Mouse (Mus musculus): ENCODE measurements around the gene Ddx60.

DNA sequence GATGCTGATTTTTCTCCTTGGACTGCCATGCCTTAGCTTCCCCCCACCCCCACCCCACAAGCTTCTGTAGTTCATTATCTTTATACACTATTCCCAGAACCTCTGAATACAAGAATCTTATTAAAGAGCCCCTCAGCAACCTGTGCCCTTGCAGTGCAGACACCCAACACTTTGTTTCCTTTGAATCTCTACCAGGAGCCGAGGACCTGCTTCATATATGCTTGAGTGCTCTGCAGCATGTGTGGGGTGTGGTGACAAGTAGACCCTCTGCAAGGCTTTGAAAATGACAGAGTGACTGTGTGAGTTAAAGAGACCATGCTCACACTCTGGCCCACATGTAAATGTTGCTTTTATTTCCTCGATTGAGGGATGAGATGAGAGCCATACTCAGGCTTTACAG lies 9.7 kb downstream of the Ddx60 start:
- TF ChIP-seq NELFE (IDR thresholded peaks at IDR 0.05; ENCODE audit: low read depth, low read length) (no peak), CTCF (conservative IDR thresholded peaks at IDR 0.05 in 1 of 2, IDR thresholded peaks at IDR 0.05 in 1 of 2; ENCODE audit: low read depth in 2 of 2, low read length in 2 of 2) (no peak), TBP (conservative IDR thresholded peaks at IDR 0.05; ENCODE audit: low read depth, low read length) (no peak), MEF2A (IDR thresholded peaks at IDR 0.05; ENCODE audit: borderline replicate concordance, low read depth, low read length) (no peak), UBTF (IDR thresholded peaks at IDR 0.05; ENCODE audit: low read depth, low read length) (no peak), MAFK (IDR thresholded peaks at IDR 0.05; ENCODE audit: insufficient replicate concordance, low read length) (no peak)

All from CH12.LX (cell line).